Mouse (Mus musculus): ENCODE measurements around the gene Lcp2.

The Lcp2 gene

GRCm38 (mm10) chr11:34042808-34043207, 3.9 kb upstream of the Lcp2 start:
- intact Hi-C loops (cut with DNase I) = no loop called here

GRCm38 (mm10) chr11:34047542-34047937, 820 bp downstream of the Lcp2 start:
- intact Hi-C loops (cut with DNase I) = no loop called here

- intact Hi-C loops (cut with DNase I) = no loop called here
Measured at GRCm38 (mm10) chr11:34048375-34049124, 1.8 kb downstream of the Lcp2 start.

- intact Hi-C loops (cut with DNase I) = no loop called here
Measured at GRCm38 (mm10) chr11:34049125-34049379, 2.3 kb downstream of the Lcp2 start.

- intact Hi-C loops (cut with DNase I) = no loop called here
Measured at GRCm38 (mm10) chr11:34050063-34050462, 3.3 kb downstream of the Lcp2 start.

GRCm38 (mm10) chr11:34050643-34051042, 3.9 kb downstream of the Lcp2 start:
- intact Hi-C loops (cut with DNase I) = no loop called here

GRCm38 (mm10) chr11:34053031-34053818, 6.5 kb downstream of the Lcp2 start:
- intact Hi-C loops (cut with DNase I) = no loop called here

- intact Hi-C loops (cut with DNase I) = no loop called here
Measured at GRCm38 (mm10) chr11:34054031-34054727, 7.5 kb downstream of the Lcp2 start.

GRCm38 (mm10) chr11:34056715-34057114, 10.0 kb downstream of the Lcp2 start:
- intact Hi-C loops (cut with DNase I) = no loop called here

GRCm38 (mm10) chr11:34058332-34058731, 11.6 kb downstream of the Lcp2 start:
- intact Hi-C loops (cut with DNase I) = no loop called here

GRCm38 (mm10) chr11:34058960-34059359, 12.2 kb downstream of the Lcp2 start:
- intact Hi-C loops (cut with DNase I) = no loop called here

- intact Hi-C loops (cut with DNase I) = no loop called here
Measured at GRCm38 (mm10) chr11:34061740-34062139, 15.0 kb downstream of the Lcp2 start.

GRCm38 (mm10) chr11:34063257-34063656, 16.5 kb downstream of the Lcp2 start:
- intact Hi-C loops (cut with DNase I) = no loop called here

- intact Hi-C loops (cut with DNase I) = no loop called here
Measured at GRCm38 (mm10) chr11:34063702-34064485, 17.2 kb downstream of the Lcp2 start.

- intact Hi-C loops (cut with DNase I) = no loop called here
Measured at GRCm38 (mm10) chr11:34070596-34070995, 23.9 kb downstream of the Lcp2 start.

- intact Hi-C loops (cut with DNase I) = loop anchor here (2.0 kb wide), 1 partner anchor 70 kb away; no protein-coding TSS in a partner anchor
Measured at GRCm38 (mm10) chr11:34072309-34072708, 25.6 kb downstream of the Lcp2 start.

- intact Hi-C loops (cut with DNase I) = loop anchor here (2.0 kb wide), 1 partner anchor 71 kb away; no protein-coding TSS in a partner anchor
Measured at GRCm38 (mm10) chr11:34073776-34074175, 27.1 kb downstream of the Lcp2 start.

- intact Hi-C loops (cut with DNase I) = no loop called here
Measured at GRCm38 (mm10) chr11:34077870-34078269, 31.1 kb downstream of the Lcp2 start.

GRCm38 (mm10) chr11:34078581-34078980, 31.9 kb downstream of the Lcp2 start:
- intact Hi-C loops (cut with DNase I) = no loop called here

GRCm38 (mm10) chr11:34079542-34080464, 33.1 kb downstream of the Lcp2 start:
- intact Hi-C loops (cut with DNase I) = no loop called here
